Mouse (Mus musculus) myocyte (in vitro differentiated cells): ENCODE data around the gene Wif1.

Experiments used
- CEBPB ChIP-seq: IDR thresholded peaks from 2 replicates; pipeline ENCODE4 v1.6.1; 2011; ENCODE audit warnings: mild to moderate bottlenecking, moderate library complexity; ENCODE audit not compliant: poor library complexity, insufficient read depth, severe bottlenecking
- E2F4 ChIP-seq: IDR thresholded peaks from one replicate; pipeline ENCODE4 v1.6.1; 2011; ENCODE audit warnings: mild to moderate bottlenecking, control low read depth, moderate library complexity; ENCODE audit not compliant: insufficient read depth
- MYOG ChIP-seq, 3 experiments: IDR thresholded peaks; one replicate each; pipeline ENCODE4 v1.6.1; 2011; ENCODE audit warnings: control low read depth in 2 of 3, low read depth in 2 of 3, mild to moderate bottlenecking in 2 of 3; ENCODE audit not compliant: insufficient read length in 2 of 3, control insufficient read depth in 1 of 3, insufficient read depth in 1 of 3
- POLR2A ChIP-seq: IDR thresholded peaks from one replicate; pipeline ENCODE4 v1.6.1; 2011; ENCODE audit warnings: low read depth, mild to moderate bottlenecking, control low read depth, moderate library complexity; ENCODE audit not compliant: insufficient read length
- POLR2AphosphoS2 ChIP-seq: IDR thresholded peaks from one replicate; pipeline ENCODE4 v1.6.1; 2011; ENCODE audit warnings: low read depth, control low read depth; ENCODE audit not compliant: insufficient read length
- REST ChIP-seq: IDR thresholded peaks from one replicate; pipeline ENCODE4 v1.6.1; 2011; ENCODE audit warnings: mild to moderate bottlenecking, control low read depth, moderate library complexity; ENCODE audit not compliant: insufficient read depth, insufficient read length
- TCF12 ChIP-seq: IDR thresholded peaks from one replicate; pipeline ENCODE4 v1.6.1; 2011; ENCODE audit warnings: mild to moderate bottlenecking, control low read depth; ENCODE audit not compliant: poor library complexity, insufficient read depth, severe bottlenecking
- USF1 ChIP-seq: IDR thresholded peaks from one replicate; pipeline ENCODE4 v1.6.1; 2011; ENCODE audit warnings: low read depth, mild to moderate bottlenecking, control low read depth, moderate library complexity

- no peak for TF ChIP-seq CEBPB
- no peak for TF ChIP-seq POLR2AphosphoS2
- TF ChIP-seq MYOG (IDR thresholded peaks at IDR 0.05; ENCODE audit: control insufficient read depth in 1 of 3, insufficient read depth in 1 of 3, insufficient read length in 2 of 3, low read depth in 2 of 3): no peak
- no peak for TF ChIP-seq POLR2A
- no peak for TF ChIP-seq REST
- TF ChIP-seq TCF12: no peak
- no peak for TF ChIP-seq E2F4
- no peak for TF ChIP-seq USF1
Measured at GRCm38 (mm10) chr10:121082881-121083280, 49.1 kb downstream of the Wif1 start.
